Mouse (Mus musculus): Measurements from ENCODE around the gene Tbl2.
A peak's percentile ranks its signal among the peaks of the same experiment; 100 is the strongest.

- TF ChIP-seq CTCF (IDR thresholded peaks at IDR 0.05; ENCODE audit: borderline replicate concordance, insufficient read depth, low read depth, low read length) (peak; percentile 32; the same call in 1 of the 2 replicates), POLR2A (IDR thresholded peaks at IDR 0.05; ENCODE audit: borderline replicate concordance, insufficient read depth, low read length) (no peak)
Measured at GRCm38 (mm10) chr5:135103999-135104660, 45.3 kb upstream of the Tbl2 start.
